Mouse (Mus musculus) midbrain, embryonic 16.5 days (tissue): ENCODE measurements around the gene Cdk2ap1. TPM values are rescaled to one million over a fixed set of nuclear protein-coding genes. Genes with fewer than 3 reads are reported as not detected.
"Not testable (repeated sequence)": the region's sequence is repeated elsewhere in the genome, so short reads cannot be mapped to it uniquely, and the experiment has no call there.

Experiments
- ATAC-seq: fragments of 200-750 bp; cut with Nextera tagmentation; 2 replicates; pipeline ENCODE4 v1.8.0; 2017; ENCODE audit warnings: moderate TSS enrichment
- H3K27ac ChIP-seq: fragments of 300-500 bp; sonication (generic); 2 replicates; pipeline ENCODE4 v1.5.1; 2014; ENCODE audit warnings: mild to moderate bottlenecking, low read length, mixed read lengths
- H3K27me3 ChIP-seq: fragments of 300-500 bp; sonication (generic); 2 replicates; pipeline ENCODE4 v1.6.1; 2014; ENCODE audit warnings: low read depth, low read length, mixed read lengths; ENCODE audit not compliant: control insufficient read depth, insufficient read depth
- H3K36me3 ChIP-seq: fragments of 300-500 bp; sonication (generic); 2 replicates; pipeline ENCODE4 v1.6.1; 2014; ENCODE audit warnings: mild to moderate bottlenecking, low read length, moderate library complexity, mixed read lengths; ENCODE audit not compliant: control insufficient read depth, insufficient read depth
- H3K4me1 ChIP-seq: fragments of 300-500 bp; sonication (generic); 2 replicates; pipeline ENCODE4 v1.6.1; 2014; ENCODE audit warnings: mild to moderate bottlenecking, low read length, mixed read lengths; ENCODE audit not compliant: control insufficient read depth, insufficient read depth
- H3K4me2 ChIP-seq: fragments of 300-500 bp; sonication (generic); 2 replicates; pipeline ENCODE4 v1.6.1; 2014; ENCODE audit warnings: mild to moderate bottlenecking, low read length, mixed read lengths
- H3K4me3 ChIP-seq: fragments of 300-500 bp; sonication (generic); 2 replicates; pipeline ENCODE4 v1.5.1; 2014; ENCODE audit warnings: low read depth, mild to moderate bottlenecking, low read length, moderate library complexity, mixed read lengths
- H3K9ac ChIP-seq: fragments of 300-500 bp; sonication (generic); 2 replicates; pipeline ENCODE4 v1.6.1; 2014; ENCODE audit warnings: low read depth, low read length, mixed read lengths
- H3K9me3 ChIP-seq: fragments of 300-500 bp; sonication (generic); replicated peaks from 2 replicates; pipeline ENCODE4 v1.6.1; 2014; ENCODE audit warnings: mild to moderate bottlenecking, low read length, mixed read lengths; ENCODE audit not compliant: control insufficient read depth, poor library complexity, severe bottlenecking
- WGBS: fragments of 180-500 bp; shearing (Covaris S2); extraction: QIAGEN DNeasy Blood & Tissue Kit; methylation state at CpG from one replicate; pipeline ENCODE4 v1.1.7; 2014; 5-methylcytosine and 5-hydroxymethylcytosine counted together
- polyA plus RNA-seq: library from polyadenylated mRNA; unstranded; fragments of >200 nt; fragmentation: Nextera tagmentation; extraction: Ambion mirVana; gene quantifications from 2 replicates; pipeline ENCODE4 v1.2.1, GENCODE M21; 2015

The Cdk2ap1 gene
- polyA plus RNA-seq = 40.4 and 53.6 TPM in 2 replicates

DNA sequence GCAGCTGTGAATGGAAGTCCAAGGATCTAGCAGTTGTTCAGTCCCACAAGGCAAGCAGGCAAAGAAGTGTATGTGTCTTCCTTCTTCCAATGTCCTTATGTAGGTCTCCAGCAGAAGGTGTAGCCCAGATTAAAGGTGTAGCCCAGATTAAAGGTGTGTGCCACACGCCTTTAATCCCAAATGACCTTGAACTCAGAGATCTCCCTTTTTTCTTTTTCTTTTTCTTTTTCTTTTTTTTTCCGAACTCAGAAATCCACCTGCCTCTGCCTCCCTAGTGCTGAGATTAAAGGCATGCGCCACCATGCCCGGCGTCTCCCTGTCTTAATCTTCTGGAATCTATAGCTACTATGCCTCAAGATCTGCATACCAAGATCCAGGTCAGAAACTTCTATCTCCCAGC is at the start of gene Cdk2ap1:
Gene Cdk2ap1 (minus strand): TSS at position 101 of the 400 bp plus-strand sequence.
- H3K4me2 ChIP-seq, H3K27ac ChIP-seq, H3K4me1 ChIP-seq, H3K36me3 ChIP-seq, H3K9me3 ChIP-seq, ATAC-seq, H3K27me3 ChIP-seq, H3K9ac ChIP-seq, H3K4me3 ChIP-seq: not testable (repeated sequence)
- WGBS = 93% methylated on average over 5 of the region's 5 CpGs

DNA sequence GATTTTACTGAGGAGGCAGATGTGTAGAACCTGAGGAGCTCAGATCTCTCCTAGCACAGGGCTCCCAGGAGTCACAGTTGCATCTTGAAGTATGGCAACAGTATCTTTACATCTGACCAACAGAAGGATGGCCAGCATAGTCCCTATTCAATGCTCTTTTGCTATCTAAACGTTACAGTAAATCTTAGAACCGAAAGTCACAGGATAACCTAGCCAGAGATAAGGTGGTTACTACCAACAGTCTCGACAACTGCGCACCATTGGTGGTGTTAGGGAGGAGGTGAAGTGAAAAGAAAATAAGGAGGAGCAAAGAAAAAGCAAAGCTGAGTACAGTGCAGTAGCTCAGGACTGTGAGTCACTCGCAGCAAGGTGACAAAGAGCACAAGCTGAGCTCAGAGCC is 49.3 kb upstream of the Cdk2ap1 start:
- no peaks in the 10 kb centered on the region for H3K27me3 ChIP-seq
- no peak overlapping the region for H3K4me3 ChIP-seq
- no peaks in the 10 kb centered on the region for H3K9me3 ChIP-seq
- no peak for ATAC-seq
- H3K4me2 ChIP-seq = no peak overlapping the region
- H3K27ac ChIP-seq = no peak overlapping the region
- H3K36me3 ChIP-seq = peaks cover 15% of the 10 kb centered on the region
- H3K4me1 ChIP-seq = no peaks in the 10 kb centered on the region
- WGBS = 93% methylated on average over 5 of the region's 5 CpGs
- H3K9ac ChIP-seq = no peak overlapping the region

DNA sequence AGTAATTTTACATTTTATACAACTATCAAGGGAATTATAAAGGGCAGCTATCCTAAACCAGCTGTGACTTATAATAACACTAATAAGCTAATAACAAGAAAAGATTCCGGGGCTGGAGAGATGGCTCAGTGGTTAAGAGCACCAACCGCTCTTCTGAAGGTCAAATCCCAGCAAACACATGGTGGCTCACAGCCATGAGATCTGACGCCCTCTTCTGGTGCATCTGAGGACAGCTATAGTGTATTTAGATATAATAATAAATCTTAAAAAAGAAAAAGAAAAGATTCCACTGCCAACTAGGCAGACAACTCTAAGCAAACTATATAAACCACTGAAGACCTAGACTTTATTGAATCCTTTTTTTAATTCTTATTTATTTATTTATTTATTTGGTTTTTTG is 47.9 kb upstream of the Cdk2ap1 start:
- H3K4me2 ChIP-seq = no peak overlapping the region
- H3K27me3 ChIP-seq = no peaks in the 10 kb centered on the region
- no peak overlapping the region for H3K27ac ChIP-seq
- no peak for ATAC-seq
- WGBS = 81% methylated on average over 3 of the region's 3 CpGs
- no peaks in the 10 kb centered on the region for H3K9me3 ChIP-seq
- H3K4me1 ChIP-seq = no peaks in the 10 kb centered on the region
- H3K9ac ChIP-seq = no peak overlapping the region
- peaks cover 18% of the 10 kb centered on the region for H3K36me3 ChIP-seq
- H3K4me3 ChIP-seq = no peak overlapping the region

DNA sequence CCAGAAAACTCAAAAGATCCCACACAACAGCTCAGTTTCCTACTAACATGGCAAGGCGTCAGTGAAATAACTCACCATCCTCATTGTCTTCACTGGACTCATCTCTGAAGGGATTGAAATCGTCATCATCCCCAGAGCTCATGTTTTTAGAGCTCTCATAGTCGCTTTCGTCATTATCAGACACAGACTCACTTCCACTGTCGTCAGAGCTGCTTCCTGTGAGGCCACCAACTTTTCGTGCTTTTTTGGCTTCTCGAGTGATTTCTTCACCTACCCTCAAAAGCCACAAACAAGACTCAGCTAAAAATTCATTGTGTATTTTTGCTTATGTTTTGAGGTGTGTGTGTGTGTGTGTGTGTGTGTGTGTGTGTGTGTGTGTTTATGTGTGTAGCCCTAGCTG is 30.8 kb upstream of the Cdk2ap1 start:
- Histone ChIP-seq H3K9ac (no peak overlapping the region), H3K4me3 (no peak overlapping the region), H3K9me3 (no peaks in the 10 kb centered on the region), H3K27ac (no peak overlapping the region), H3K4me2 (no peak overlapping the region), H3K4me1 (no peaks in the 10 kb centered on the region), H3K36me3 (peaks cover 30% of the 10 kb centered on the region), H3K27me3 (no peaks in the 10 kb centered on the region)
- WGBS = 94% methylated on average over 7 of the region's 7 CpGs
- ATAC-seq = no peak

DNA sequence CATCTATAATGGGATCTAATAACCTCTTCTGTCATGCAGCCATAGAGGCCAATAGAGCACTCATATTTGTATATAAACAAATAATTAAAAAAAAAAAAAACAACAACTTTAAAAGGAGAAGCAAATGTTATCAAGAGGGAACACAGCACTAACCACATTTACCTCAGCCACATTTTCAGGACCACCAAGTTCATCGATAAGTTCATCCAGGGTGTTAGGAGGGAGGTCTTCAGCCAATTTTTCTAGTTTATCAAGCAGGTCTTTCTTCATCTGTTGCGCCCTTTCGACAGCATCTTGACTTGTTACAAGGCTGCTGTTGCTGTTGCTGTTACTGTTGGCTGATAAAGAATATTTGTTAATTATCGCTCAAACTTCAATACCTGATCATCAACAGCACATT is 29.5 kb upstream of the Cdk2ap1 start:
- Histone ChIP-seq H3K27me3 (no peaks in the 10 kb centered on the region), H3K4me1 (no peaks in the 10 kb centered on the region), H3K27ac (no peak overlapping the region), H3K9me3 (no peaks in the 10 kb centered on the region), H3K36me3 (peaks cover 29% of the 10 kb centered on the region), H3K4me2 (no peak overlapping the region), H3K4me3 (no peak overlapping the region), H3K9ac (no peak overlapping the region)
- 97% methylated on average over 4 of the region's 4 CpGs for WGBS
- ATAC-seq = no peak

DNA sequence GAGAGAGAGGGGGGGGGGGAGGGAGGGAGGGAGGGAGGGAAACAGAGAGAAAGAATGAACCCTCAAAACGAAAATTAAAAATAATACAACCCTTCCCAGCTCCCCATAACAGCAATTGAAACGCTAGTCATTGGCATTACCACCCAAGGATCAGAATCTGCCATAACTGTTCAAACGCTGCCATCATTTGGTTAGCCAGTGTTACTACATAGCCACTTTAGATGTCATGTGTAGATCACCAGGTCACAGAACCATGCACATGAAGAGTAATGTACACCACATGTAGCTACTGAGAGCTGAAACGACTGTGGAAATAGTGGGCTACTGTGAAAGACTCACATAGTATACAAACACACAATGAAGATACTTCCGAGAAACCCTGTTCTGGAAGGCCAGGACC is 25.1 kb upstream of the Cdk2ap1 start:
- H3K4me3 ChIP-seq = no peak overlapping the region
- no peak overlapping the region for H3K27ac ChIP-seq
- WGBS = 77% methylated on average over 5 of the region's 5 CpGs
- no peak overlapping the region for H3K9ac ChIP-seq
- no peak for ATAC-seq
- peaks cover 37% of the 10 kb centered on the region for H3K36me3 ChIP-seq
- no peaks in the 10 kb centered on the region for H3K4me1 ChIP-seq
- H3K9me3 ChIP-seq = no peaks in the 10 kb centered on the region
- H3K4me2 ChIP-seq = no peak overlapping the region
- no peaks in the 10 kb centered on the region for H3K27me3 ChIP-seq

DNA sequence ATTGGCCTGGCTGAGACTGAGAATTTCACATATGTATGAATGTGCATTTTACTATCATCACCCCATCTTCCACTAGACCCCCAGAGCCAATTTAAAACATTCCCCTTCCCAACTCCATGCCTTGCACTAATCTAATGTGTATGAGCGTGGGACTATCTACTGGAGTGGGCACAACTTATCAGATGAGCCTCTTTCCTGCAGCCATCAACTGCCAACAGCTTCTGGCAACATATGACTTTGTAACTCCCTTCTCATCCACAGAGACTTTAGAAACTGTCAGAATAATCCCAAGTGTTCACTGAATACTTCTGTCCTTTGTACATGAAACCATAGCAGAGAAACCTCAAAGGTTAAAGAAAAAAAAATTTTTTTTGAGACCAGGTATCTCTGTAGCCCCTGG is 17.2 kb upstream of the Cdk2ap1 start:
- H3K36me3 ChIP-seq = peaks cover 40% of the 10 kb centered on the region
- no peaks in the 10 kb centered on the region for H3K4me1 ChIP-seq
- H3K4me2 ChIP-seq = no peak overlapping the region
- no peak for ATAC-seq
- no peak overlapping the region for H3K9ac ChIP-seq
- no peaks in the 10 kb centered on the region for H3K27me3 ChIP-seq
- no peak overlapping the region for H3K4me3 ChIP-seq
- 100% methylated on average over 1 of the region's 1 CpGs for WGBS
- no peak overlapping the region for H3K27ac ChIP-seq
- no peaks in the 10 kb centered on the region for H3K9me3 ChIP-seq

DNA sequence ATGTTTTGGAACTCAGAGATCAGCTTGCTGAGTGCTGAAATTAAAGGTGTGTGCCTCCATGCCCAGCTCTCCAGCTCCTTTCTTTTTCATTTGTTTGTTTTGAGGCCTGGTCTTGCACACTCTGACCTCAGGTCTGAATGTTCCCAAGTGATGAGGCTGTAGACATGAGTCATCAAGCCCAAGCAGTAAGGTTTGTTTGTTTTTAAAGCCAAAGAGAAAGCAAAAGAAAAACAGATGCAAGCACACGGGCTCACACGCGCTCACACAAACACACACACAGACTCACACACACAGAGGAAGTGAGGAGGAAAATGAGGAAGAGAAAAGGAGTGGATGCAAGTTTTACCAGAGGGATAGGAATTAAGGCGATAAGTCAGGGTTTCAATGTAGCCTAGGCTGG is 14.3 kb upstream of the Cdk2ap1 start:
- 94% methylated on average over 4 of the region's 4 CpGs for WGBS

DNA sequence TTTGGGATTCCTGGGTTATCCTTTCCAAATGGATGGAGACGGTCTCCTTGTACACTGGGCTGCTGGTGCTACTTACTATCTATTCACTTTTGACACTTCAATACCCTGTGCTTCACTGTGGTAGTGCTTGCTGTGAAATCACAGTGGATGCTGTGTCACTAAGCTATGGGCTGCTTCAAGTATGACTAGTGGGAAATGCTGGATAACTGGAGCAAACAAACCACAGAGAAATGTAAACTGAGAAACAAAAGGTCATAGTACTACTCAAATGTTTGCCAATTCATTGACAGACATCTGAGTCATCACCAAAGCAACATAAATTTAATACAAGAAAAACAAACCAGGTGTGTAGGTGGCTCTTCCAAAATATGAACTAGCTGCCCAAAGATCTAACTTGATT is 13.5 kb upstream of the Cdk2ap1 start:
- 100% methylated on average over 1 of the region's 1 CpGs for WGBS
- ATAC-seq = no peak
- no peak overlapping the region for H3K4me3 ChIP-seq

More for the DNA sequence above, 14.3 kb upstream of the Cdk2ap1 start:
- Histone ChIP-seq H3K4me1 (no peaks in the 10 kb centered on the region), H3K4me3 (no peak overlapping the region), H3K36me3 (peaks cover 46% of the 10 kb centered on the region), H3K4me2 (no peak overlapping the region), H3K9ac (no peak overlapping the region), H3K9me3 (no peaks in the 10 kb centered on the region), H3K27ac (no peak overlapping the region), H3K27me3 (no peaks in the 10 kb centered on the region)
- no peak for ATAC-seq

DNA sequence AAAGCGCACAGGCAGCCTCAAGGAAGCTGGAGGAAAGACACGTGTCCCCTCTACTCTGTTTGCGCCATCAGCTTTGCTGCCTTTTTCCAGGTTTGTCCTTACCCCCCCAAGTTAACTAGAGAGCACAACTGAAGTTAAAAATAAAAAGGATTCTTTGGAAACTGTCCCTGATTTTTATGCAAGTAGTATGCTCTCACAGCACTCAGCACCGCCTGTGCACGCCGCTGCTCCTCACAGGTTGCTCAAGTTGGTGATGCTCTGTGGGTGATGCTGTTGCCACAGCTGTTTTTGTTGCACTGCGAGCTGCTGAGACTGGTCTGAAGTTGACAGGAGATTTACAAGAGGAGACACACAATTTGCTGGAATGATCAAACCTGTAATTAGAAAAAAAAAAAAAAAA is 11.4 kb upstream of the Cdk2ap1 start:
- ATAC-seq = no peak

More for the DNA sequence above, 13.5 kb upstream of the Cdk2ap1 start:
- no peaks in the 10 kb centered on the region for H3K4me1 ChIP-seq
- no peaks in the 10 kb centered on the region for H3K9me3 ChIP-seq
- no peak overlapping the region for H3K9ac ChIP-seq
- no peak overlapping the region for H3K27ac ChIP-seq
- no peaks in the 10 kb centered on the region for H3K27me3 ChIP-seq
- H3K4me2 ChIP-seq = no peak overlapping the region
- H3K36me3 ChIP-seq = peaks cover 48% of the 10 kb centered on the region

More for the DNA sequence above, 11.4 kb upstream of the Cdk2ap1 start:
- H3K4me3 ChIP-seq = no peak overlapping the region
- H3K36me3 ChIP-seq = peaks cover 41% of the 10 kb centered on the region
- H3K4me1 ChIP-seq = no peaks in the 10 kb centered on the region
- no peak overlapping the region for H3K4me2 ChIP-seq
- H3K27me3 ChIP-seq = no peaks in the 10 kb centered on the region
- 96% methylated on average over 7 of the region's 7 CpGs for WGBS
- H3K9me3 ChIP-seq = no peaks in the 10 kb centered on the region
- H3K27ac ChIP-seq = no peak overlapping the region
- no peak overlapping the region for H3K9ac ChIP-seq
